Mouse (Mus musculus) heart, adult 8-10 months (tissue): Measurements from ENCODE around the gene Pycr2. TPM values are rescaled to one million over a fixed set of nuclear protein-coding genes. Genes with fewer than 3 reads are reported as not detected.

Experiments
- DNase-seq: peaks from one replicate; pipeline ENCODE4 v3.0.0; 2022; ENCODE audit warnings: low spot score
- total RNA-seq, 4 experiments: library from RNA; stranded (reverse); gene quantifications; 2 replicates each; pipeline ENCODE4 v1.2.4; 2022

Gene Pycr2
- total RNA-seq, 4 experiments from 2014 or later, result 11.6 to 13.5 (median 13.3) TPM

DNA sequence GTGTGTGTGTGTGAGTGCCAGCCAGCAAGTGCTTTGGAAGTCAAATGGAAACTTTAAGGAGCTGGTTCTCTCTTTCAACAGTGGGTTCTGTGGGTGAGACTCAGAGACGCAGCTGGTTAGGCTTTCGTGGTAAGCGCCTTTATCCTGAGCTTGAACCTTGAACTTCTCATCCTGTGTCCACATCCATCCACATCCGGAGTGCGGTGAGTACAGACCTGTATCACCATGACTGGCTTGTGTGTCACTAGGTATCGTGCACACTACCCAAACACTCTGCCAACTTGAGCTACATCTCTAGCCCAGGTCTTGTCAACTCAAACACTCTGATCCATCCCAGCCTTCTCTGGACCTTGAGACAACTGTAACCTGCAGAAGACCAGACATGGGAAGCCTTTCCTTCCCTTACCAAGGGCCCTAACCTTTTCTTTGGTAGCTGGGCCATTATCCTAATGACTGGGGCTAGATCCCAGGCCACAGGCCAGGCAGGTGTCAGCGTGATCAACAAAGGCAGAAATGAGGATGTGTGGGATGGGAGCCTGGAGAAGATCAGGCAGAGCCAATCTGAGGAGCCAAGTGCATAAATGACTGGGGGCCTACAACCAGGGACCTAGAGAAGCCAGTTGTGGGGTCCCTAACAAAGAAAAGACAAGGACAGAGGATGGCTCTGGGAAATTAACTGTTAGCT is 36.8 kb downstream of the Pycr2 start:
- DNase-seq, result no peak

DNA sequence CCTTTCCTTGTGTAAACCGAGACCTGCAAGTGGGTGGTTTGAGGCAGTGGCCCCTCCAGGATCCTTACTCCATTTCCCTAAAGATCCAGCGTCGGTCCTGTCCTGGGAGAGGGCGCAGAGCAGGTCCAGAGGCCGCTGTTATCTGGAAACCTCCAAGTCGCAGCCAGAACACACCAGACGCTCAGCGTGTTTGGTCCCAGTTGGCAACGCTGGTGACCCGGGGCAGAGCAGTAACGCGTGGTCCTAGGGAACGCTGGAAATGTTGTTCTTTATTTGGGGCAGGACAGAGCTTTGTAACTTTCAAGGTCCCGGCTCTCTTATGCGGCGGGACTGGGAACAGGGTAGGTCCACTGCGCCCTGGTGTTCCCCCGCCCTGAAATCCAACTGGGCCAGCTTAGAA is 37.6 kb downstream of the Pycr2 start:
- no peak for DNase-seq

DNA sequence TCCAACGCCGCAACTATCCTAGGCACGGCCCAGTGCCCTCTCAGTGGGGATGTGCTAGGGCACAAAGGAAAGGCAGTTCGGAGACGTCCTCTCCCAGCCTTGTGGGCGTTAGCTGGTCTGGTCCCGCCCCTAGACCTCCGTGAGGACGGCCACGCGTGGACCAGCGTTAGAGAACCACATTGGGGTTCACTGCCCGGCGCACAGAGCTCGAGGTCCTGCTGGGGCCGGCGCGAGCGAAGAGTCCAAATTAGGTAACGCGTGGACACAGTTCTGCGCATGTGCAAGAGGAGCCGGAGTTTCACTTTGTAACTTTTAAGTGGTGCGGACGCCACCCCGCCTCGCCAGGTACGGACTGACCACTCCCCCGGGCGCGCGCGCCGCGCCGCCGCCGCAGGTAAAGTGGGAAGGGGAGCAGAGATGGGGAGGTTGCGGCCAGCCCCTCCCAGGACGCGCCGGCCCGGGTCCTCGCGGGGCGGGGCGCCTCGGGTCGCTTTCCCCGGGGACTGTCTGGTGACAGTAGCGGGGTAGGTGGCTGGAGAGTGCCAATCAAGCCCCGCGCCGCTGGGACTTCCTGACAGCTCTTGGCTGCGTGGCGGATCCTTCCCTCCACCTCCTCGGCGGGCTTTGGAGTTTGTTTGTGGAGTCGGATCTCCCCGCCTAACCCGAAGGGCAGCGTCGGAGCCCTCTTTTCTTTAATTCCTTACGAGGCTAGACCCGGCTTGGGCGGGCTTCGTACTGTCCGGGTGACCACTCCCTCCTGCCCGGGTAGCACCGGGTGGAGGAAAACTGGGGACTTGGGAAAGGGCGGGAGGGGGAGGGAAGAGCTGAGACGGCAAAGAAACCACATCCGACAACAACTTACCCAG is 38.3 kb downstream of the Pycr2 start, which contains the start of gene Tmem63a:
TSS of gene Tmem63a (plus strand) at position 179 of the 866 bp plus-strand sequence.
- peak; percentile 80 for DNase-seq

DNA sequence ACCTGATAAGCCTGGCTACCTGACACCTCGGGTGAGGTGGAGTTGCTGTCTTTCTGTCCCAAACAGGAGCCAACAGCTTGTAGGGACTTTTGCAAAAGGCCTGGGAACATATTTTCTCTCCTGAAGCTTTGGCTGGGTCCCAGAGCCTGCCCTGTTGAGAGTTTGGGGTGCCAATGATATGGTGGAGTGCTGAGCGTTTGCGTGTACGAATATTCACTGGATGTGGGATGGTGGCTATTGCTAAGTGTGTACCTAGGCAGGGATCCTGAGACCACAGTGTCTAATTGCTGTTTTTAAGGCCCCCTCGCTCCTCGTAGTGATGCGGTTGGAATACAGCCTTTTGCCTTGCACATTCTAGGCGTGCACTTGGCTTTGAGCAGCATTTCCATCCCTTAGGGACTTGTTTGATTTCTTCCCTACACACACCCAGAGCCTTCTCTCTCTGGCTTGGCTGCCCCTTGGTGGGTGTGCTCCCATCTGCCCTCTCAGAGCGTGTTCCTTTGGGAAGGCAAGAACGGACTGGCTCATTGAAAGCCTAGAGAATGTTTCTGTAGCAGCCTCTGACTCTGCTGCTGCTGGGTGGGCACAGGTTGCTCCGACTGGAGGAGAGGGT is 39.0 kb downstream of the Pycr2 start:
- DNase-seq, result no peak

DNA sequence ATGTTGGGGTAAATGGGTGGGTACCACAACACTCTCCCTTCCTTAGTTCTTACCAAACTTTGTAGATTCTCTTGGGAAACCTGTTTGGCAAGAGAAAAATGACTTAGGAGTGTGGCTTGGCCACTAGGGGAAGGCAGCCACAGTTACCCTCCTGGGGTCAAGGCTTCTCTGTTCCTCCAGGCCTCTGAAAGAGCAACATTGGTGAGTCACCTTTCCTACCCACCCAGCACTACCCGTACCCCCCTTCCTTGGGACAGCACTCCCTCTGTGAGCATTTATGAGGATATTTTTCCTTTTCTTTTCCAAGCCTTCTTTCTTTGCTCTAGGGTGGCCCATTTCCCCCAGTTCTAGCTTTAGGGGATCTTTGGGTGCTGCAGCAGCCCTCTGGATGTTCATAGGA is 39.8 kb downstream of the Pycr2 start:
- no peak for DNase-seq

DNA sequence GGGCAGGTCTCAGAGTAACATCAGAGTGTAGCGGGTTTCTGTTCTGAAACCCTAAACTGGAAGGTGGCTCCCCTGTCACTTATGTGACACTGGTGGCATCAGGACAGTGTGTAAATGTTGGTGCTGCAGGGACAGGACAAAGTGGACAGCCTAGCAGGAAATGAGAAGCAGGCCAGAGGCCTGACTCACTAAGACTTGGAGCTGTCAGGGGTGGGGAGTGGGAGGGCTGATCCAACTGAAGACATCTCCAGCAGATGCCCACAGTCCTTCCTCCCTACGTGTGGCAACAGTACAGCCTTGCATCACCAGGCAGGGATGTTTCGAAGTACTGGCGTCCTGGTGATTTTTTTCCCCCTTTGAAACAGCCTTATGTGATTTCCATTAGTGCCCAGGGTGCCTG is 40.5 kb downstream of the Pycr2 start:
- DNase-seq, result no peak

DNA sequence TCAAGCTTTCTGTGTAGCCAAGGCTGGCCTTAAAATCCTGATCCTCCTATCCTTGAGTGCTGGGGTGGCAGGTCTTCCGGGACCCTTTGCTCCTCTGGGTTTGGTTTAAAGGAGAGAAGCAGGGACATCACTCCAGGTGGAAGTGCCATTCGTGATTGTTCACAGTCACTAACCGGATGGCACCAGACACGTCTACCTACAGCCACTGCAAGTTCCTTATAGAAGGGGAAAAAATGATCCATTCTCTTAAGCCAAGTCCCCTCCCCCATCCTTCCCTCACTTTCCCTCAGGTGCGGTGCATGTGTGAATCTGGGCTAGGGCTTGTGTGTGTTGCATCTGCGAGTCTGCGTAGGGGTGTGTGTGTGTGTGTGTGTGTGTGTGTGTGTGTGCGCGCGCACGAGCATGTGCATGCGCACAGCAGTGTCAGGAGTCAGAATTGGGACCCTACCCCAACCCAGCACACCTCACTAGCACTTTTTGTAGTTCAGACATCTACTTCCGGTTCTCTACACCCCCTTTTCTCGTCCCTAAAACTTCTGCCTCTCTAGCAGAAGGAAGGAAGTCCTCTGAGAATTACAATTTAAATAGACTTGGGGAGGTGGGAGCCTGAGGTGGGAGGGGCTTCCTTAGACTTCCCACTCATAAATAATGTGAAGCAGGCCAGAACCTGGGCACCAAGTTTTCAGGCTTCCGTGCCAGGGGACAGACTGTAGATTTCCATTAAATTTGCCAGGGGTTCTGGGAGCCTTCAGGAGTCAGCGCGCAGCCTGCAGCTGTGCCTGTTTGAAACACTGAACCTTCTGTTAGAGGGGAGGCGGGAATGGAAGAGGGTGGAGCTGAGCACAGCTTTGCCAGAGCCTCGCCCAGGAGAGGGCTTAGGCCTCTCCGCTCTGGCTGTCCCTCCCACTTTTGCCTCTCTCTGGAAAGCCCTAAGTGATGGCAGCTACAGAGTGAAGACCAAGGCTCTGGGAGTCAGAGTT is 41.2 kb downstream of the Pycr2 start:
- peak; percentile 52 for DNase-seq

DNA sequence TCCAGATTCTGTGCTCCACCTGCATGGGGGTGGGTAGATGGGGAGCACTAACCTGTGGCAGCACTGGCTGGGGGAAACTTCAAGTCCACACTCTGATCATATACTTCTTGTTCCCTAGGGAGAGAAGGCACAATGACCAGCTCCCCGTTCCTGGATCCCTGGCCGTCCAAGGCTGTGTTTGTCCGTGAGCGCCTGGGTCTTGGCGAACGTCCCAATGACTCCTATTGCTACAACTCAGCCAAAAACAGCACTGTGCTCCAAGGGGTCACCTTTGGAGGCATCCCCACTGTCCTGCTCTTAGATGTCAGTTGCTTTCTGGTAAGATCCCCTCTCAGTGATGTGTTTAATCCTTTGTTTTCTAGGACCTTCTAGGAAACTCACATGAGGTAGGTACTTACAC is 42.4 kb downstream of the Pycr2 start:
- DNase-seq, result no peak

DNA sequence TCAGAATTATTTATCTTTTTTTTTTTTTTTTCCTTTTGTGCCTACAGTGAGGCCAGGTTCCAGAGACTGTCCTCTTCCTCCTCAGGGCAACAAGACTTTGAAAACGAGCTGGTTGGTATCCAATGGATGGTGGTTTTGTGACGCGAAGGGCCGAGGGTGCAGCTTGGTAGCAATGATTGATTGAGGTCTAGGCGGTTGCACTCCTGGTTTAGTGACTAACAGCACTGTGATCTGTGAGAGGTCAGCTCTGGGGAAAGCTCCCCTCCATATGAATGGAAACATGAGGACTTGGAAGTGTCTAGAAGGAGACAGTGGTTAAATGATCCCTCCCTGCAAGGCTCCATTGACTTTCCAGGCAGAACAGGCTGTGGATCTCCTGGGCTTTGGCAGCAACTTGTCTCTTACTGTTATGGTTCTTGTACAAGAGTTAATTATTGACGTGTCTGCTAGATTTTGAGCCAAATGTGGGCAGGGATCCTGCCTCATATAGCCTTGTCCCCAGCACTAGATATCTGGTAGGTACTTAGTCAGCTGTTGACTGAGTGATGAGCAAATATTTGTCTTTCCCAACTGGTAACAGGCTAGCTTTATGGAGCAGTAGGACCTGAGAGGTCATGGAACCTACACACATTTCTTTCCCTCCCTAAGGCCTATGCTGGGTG is 48.1 kb downstream of the Pycr2 start:
- no peak for DNase-seq

DNA sequence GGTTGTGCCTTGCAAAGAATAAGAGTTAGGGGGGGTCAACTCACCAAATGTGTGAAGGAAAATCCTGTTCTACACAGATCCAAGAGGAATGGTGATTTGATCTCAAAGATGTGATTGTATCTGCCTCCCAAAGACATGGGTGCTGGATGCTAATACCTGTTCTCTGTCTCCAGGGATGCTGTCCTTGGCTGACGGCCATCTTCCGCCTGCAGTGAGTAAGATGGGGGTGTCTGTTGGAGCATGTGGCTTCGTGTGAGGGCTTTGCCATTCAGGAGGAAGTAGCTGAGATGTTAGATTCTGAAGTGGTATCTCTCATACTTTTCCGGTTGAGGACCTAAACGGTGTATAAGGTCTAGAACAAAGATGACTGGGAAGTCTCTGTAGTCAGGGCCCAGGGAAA is 48.7 kb downstream of the Pycr2 start:
- no peak for DNase-seq

DNA sequence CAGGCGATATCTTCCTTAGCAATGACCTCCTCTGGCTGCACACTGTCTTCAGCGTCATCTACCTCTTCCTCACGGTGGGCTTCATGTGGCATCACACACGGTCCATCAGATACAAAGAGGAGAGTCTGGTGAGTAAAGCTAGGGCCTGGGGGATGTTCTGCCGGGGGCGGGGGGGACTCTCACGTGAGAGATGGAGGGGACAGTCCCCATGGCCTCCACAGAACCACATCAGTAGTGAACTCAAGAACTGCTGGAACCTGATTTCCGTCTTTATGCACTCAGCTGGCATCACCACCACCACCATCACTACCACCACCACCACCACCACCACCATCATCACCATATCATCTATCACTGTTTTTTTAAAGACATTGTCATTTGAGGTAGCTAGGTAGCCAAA is 52.3 kb downstream of the Pycr2 start:
- no peak for DNase-seq

DNA sequence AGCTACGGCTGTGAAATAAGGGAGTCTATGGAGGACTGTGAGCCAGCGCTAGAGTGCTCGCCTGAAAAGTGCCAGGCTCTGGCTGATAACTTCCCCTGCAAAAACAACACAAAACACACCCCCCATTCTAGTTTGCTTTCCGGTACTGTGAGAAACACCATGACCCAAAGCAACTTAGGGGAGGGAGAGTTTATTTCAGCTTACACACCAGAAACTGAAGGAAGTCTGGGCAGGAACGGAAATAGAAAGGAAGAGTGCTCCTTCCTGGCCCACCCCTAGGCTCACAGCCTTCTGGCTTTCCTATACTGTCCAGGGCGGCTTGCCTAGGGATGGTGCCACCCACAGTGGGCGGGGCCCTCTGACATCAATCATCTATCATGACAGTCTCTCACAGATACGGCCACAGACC is 52.9 kb downstream of the Pycr2 start:
- DNase-seq, result peak; percentile 52

Other genes starting within 250 kb of the Pycr2 start
- not detected for gene Mixl1, start 207.3 kb upstream of the Pycr2 start, total RNA-seq
- 10 to 100 TPM; 19.4 to 24.6 (median 22.0) TPM for gene Acbd3, start 178.2 kb upstream of the Pycr2 start, total RNA-seq
- 100 to 1,000 TPM; 363 to 431 (median 376) TPM for gene H3f3a, start 90.3 kb upstream of the Pycr2 start, total RNA-seq
- gene Sde2, start 53.2 kb upstream of the Pycr2 start, total RNA-seq, result 10 to 100 TPM; 10.1 to 12.9 (median 11.0) TPM
- gene Lefty2, start 11.2 kb upstream of the Pycr2 start, total RNA-seq, result not detected
- gene Lefty1, start 30.7 kb downstream of the Pycr2 start, total RNA-seq, result 1 to 10 TPM in 1 of 4 experiments, under 1 TPM in 3; 0.43 to 1.2 (median 0.65) TPM
- 10 to 100 TPM; 12.3 to 15.1 (median 13.9) TPM for gene Tmem63a, start 38.1 kb downstream of the Pycr2 start, total RNA-seq
- gene Ephx1, start 116.6 kb downstream of the Pycr2 start, total RNA-seq, result 10 to 100 TPM; 35.3 to 51.3 (median 47.1) TPM
- under 1 TPM in 1 of 4 experiments, not detected in 3; 0.14 TPM for gene 9130409I23Rik, start 146.9 kb downstream of the Pycr2 start, total RNA-seq
- gene Nvl, start 239.9 kb downstream of the Pycr2 start, total RNA-seq, result 1 to 10 TPM; 6.9 to 8.0 (median 7.2) TPM
- gene Cnih4, start 240.4 kb downstream of the Pycr2 start, total RNA-seq, result 10 to 100 TPM; 46.6 to 52.1 (median 48.9) TPM